Mouse (Mus musculus) CD4-positive helper T cell, adult 2 months (primary cell): ENCODE measurements around the gene Sp110.
"Not testable (repeated sequence)": the region's sequence is repeated elsewhere in the genome, so short reads cannot be mapped to it uniquely, and the experiment has no call there.

Source experiments
- DNase-seq: peaks from one replicate; pipeline ENCODE4 v3.0.0-alpha.2; 2012; ENCODE audit warnings: low read depth, missing footprints, low spot score

Gene Sp110

DNA sequence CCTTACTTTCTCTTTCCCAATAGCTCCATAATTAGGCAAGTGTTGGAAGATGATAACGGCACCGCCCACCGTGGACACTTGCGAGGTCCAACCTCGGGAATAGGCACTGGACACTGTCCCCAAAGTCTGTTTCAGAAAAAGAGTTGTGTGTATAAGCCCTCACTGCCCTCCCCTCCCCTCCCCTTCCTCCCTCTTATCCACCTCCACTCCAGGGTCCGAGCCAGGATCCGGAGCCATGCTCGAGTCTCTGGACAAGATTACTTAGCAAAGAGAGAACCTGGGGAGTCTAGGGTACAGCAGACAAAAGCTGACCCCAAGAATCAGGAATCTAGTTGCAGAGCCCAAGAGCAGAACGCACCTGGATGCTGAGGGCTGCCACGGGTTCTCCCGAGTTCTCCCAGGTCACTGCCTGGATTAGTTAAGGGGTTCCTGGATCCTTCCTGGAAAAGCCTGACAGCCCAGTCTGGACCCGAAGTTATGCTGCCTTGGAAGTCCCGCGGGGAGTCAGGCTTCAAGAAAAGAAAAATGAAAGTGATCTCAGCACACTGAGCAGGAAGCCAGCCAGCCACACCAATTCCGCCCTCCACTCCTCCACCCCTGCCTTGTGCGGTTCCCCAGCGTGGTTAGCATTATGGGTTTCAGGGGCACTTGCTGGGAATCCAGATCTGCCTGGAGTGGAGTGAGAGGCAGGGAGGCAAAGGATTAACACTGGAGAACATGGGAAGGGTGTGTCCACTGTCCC is at the start of gene Sp110:
Gene Sp110 (minus strand): TSS at position 547 of the 742 bp plus-strand sequence.
- peak; percentile 65 for DNase-seq

DNA sequence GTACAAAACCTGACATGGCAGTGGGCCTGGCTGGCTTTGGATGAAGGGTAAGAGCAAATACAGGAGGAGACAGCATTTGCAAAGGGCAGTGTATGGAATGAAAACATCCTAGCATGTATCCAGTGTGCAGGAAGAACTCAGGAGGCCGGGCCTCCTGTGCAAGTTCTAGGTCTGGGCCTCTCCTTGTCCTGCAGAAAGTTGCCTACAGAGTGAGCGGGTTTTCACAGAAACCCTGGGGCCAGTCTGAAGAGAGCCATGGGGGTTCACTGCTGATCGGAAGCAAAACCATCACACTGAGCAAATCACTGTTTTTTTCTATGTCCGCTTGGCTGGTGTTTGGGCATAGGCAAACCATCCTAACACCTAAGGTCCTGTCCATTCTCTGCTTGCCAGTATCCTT is 39.5 kb upstream of the Sp110 start:
- DNase-seq: not testable (repeated sequence)

DNA sequence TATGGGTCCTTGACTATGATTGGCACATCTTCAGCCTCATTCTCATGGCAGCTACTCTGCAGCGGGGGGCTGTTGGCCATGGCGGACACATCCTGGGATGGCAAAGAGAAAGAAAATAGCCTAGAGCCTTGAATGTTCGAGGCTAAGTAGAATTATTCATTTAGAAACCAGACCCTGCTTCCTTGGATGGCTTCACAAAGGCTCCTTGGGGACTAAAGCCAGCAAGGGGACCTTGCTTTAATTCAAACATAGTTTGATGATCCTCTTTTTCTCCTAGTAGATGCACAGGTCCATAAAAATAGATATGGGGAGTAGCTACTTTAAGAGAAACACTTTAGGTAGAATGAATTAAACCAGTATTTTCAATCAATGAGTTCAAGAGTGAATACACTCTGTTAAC is 38.3 kb upstream of the Sp110 start:
- not testable (repeated sequence) for DNase-seq

DNA sequence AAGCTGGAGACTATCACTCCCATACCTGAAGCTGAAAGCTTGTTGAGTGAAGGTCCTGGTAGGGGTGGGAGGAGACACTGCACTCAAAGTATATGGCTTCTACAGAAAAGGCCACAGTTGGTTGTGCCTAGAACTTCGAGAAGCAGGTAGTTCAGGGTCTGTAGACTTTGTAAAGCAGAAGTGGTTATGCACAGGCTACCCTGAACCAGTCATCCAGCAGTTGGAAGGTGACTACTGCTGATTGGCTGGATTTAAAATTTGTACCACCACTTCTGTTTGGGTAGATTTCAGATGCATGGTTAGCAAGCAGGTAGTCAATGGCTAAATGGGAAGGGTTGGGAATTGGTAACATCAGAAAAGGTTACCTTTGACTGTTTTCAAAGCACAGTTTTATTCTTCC is 20.1 kb upstream of the Sp110 start:
- not testable (repeated sequence) for DNase-seq

DNA sequence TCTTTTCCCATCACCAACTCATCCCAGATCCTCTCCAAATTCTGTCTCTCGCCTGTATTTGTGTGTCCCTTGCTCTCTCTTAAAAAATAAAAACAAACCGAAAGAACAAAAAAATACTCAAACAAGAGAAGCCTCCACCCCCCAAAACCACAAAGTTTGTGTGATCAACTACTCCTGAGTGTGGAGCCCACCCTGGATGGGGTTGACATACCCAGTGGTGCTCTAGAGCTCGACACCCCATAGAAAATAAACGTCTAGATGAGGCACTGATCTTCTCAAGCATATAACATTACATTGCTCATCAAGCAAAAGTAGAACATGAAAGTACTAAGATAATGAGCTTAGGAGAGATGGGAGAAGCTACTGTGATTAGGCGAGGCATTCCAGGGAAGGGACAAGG is 18.5 kb upstream of the Sp110 start:
- not testable (repeated sequence) for DNase-seq

DNA sequence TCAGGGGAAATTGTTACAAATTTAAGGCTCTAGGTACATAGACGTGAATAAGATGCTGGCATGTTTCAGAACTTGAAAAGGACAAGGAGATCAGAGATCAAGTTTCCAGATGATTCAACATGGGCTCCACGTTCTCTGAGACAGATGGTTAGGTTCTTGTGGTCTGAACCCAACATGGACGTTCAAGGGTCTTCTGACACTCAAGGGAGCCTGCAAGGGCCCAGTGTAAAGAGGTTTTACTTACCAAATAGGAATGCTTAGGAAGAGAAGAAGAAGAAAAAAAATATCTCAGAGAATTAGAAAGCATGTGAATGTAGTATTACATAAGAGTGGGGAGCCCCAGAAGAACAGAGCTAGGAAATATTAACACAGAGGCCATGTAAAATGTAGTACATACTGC is 17.2 kb upstream of the Sp110 start:
- DNase-seq: not testable (repeated sequence)

DNA sequence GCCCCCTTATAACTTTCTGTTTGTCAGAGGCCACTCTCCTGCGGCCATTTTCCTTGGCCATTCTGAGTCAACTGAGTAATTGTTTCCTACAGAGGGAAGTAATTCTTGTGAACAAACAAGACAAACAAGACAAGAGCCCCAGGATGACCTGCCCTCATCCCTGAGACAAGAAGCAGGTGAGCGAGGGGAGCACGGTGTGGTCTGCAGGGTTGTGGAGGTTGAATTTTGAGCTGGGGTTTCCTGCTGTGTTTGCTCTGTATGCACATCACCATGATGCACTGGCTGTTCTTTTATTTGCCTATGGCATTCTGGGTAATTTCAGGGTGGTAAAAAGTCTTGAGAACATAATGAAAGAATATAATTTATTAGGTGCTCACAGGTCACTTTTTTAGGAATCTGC is 16.5 kb upstream of the Sp110 start:
- DNase-seq: not testable (repeated sequence)

DNA sequence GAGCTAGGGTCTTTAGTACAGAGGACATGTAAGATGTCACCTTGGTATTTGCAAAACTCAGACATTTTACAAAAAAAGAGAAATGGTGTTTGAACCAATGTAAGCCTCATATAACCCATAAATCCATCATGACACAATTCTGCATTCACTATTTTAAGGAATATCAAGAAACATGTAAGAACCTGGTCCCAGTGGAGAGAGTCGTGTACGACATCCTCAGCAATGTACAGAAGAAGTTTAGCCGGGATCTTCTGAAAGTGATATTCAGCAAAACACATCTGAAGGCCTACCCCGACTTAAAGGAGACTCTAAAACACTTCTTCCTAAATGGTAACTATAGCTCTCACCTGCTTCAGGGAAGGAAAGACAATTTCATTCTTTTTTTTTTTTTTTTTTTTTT is 12.0 kb upstream of the Sp110 start:
- DNase-seq: not testable (repeated sequence)

DNA sequence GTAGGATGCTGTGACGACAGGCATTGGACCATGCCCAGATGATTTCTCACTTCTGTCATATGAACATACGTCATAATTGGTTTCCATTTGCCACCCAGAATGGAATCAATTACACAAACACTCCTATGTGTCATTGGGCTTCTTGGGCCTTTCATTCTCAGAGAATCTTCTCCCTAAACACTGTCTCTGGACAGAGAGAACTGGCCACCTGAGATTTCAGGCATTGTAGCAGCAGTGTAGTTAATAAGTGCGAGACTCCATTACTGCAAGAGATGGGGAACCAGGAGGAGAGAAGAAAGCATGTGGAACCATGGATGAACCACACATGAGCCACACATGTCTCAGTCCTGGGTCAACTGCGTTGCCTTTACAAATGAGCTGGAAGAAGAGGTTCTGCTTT is 9.7 kb upstream of the Sp110 start:
- DNase-seq: not testable (repeated sequence)

DNA sequence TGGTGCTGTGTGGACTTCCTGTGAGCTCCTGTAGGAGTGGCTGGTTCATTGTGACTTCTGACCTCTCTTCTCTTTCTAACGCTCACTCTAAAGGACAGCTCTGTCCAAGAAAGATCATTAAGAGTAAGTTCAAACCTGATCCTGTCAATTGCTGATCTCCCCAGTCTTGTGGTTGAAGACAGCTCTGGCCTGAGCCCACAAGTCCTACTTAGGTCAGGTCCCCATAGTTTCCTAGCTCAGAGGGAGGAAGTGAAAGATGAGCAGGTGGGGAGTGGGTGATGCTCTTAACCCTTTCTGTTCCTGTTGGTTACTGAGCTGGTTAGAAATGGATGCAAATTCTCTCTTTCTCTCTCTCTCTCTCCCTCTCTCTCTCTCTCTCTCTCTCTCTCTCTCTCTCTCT is 5.7 kb upstream of the Sp110 start:
- not testable (repeated sequence) for DNase-seq

DNA sequence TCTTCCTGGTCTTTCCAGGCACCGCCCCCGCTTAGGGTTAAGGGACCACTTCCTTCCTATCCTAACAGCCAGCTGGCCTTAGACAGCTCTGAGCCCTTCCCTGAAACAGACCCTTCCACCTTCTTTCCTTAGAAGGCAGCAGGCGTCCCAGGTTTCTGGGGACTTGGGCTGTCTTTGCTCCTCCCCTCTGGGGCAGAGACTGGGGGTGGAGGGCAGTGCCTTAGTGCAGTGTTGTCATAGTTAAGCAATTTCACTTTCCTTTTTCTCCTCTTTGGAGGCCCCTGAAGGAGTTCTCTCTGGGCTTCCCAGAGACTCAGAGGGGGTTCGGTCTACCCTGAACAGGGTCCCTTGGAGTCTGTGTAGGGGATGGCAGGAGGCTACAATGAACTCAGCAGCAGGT is 2.2 kb upstream of the Sp110 start:
- DNase-seq: peak; percentile 45

DNA sequence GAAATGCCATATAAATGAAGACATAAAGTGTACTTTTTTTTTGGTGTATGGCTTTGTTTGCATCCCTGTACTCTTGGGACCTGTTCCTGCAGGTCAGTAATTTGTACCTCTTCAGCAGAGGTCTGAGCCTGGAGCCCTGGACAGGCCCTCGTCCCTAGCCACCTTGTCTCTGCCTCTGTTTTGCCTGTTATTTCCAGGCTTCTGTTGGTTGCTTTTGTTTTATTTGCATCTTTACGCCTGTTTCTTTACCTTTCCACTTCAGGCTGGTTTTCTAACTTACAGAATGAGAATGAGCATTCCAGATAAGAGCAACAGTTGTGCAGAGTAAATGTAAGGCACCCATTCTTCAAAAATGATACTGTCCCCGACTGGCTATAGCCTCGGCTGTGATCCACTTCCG is 1.5 kb upstream of the Sp110 start, which contains the start of gene Sp140:
Gene Sp140 (plus strand): TSS at position 301 of the 400 bp plus-strand sequence.
- not testable (repeated sequence) for DNase-seq

DNA sequence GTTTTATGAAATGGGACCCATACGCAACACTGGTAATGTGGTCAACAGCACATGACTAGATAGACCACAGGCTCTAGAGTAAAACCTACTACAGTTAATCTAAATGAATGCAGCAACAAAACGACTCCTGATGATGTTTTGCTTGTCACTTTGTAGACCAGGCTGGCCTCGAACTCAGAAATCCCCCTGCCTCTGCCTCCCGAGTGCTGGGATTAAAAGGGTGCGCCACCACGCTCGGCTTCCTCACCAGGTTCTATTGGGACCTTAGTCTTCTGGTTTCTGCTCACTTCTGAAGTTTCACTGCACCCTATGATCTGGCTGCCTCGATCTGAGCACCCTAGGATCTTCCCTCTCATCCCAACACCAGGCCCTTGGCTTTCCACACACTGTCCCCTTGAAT is 6.1 kb downstream of the Sp110 start:
- DNase-seq: not testable (repeated sequence)

DNA sequence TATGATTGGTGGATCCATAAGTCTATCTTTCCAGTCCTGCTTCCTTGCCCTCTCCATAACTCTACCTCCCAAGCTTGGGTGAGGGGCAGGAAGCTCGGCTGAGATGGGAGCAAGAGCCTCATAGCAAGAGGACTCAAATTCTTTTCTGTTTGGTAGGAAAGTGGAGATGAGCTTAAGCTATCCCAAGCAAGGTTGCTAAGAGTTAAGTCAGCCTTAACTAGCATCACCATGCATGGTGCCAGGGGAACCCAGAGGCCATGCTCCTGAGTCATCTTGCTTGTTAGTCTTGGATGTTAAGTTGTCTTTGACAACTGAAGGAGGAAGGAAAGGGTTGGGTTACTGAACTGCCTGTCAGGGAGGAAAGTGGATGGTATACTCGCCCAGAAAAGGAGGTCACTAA is 9.9 kb downstream of the Sp110 start:
- DNase-seq: not testable (repeated sequence)

DNA sequence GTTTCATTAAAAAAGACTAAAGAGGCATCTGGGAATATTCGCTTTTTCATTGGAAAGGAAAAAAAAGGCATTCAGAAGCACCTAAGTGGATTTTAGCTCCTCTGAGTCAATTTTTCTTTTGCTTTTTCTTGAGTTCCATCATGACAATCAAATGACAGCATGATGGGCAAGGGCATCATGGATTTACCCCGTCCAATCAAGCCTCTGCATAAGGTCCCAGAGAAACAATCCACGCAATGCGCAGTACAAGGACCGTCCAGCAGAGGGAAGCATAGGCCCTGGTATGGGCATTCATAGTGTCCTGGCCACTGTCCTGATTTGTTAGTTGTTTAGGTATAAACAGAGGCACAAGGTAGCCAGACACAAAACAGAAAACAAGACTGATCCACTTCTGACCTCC is 17.1 kb downstream of the Sp110 start:
- DNase-seq: peak; percentile 29

DNA sequence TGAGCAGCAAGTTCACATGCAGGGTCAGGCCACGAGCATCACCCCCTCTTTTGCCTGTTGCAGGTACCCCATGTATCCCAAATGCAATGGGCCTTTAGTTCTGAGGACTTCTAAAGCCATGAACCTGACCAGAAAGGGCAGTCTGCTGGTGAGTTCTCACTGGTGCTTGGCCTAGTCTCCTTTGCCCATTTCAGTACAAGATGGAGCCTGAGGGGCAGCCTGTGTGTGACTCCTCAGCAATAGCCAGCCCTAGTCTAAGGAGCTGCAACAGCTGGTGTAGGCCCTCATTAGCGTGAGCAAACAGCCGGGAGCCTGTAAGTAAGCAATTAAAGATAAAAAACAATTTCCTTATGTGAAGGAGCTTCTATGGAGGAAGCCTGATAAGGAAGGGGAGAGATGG is 18.0 kb downstream of the Sp110 start:
- not testable (repeated sequence) for DNase-seq

DNA sequence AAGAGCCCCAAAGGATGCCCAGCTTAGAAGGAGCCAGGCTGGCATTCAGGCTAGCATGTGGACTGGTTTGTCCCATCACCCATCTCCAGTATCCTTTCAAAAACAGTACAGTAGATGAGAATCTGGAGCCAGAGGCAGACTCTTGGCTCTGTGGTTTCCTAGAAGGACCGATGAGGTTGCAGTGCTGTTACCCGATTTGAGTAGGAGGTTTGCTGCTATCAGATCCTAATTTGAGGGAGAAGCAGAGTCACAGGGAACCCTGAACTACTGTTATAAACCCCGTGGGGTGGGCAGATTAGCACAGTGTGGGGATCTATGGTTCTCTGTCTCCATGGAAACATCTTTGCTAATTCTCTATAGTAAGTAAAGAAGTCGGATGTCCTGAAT is 18.5 kb downstream of the Sp110 start:
- DNase-seq: not testable (repeated sequence)

DNA sequence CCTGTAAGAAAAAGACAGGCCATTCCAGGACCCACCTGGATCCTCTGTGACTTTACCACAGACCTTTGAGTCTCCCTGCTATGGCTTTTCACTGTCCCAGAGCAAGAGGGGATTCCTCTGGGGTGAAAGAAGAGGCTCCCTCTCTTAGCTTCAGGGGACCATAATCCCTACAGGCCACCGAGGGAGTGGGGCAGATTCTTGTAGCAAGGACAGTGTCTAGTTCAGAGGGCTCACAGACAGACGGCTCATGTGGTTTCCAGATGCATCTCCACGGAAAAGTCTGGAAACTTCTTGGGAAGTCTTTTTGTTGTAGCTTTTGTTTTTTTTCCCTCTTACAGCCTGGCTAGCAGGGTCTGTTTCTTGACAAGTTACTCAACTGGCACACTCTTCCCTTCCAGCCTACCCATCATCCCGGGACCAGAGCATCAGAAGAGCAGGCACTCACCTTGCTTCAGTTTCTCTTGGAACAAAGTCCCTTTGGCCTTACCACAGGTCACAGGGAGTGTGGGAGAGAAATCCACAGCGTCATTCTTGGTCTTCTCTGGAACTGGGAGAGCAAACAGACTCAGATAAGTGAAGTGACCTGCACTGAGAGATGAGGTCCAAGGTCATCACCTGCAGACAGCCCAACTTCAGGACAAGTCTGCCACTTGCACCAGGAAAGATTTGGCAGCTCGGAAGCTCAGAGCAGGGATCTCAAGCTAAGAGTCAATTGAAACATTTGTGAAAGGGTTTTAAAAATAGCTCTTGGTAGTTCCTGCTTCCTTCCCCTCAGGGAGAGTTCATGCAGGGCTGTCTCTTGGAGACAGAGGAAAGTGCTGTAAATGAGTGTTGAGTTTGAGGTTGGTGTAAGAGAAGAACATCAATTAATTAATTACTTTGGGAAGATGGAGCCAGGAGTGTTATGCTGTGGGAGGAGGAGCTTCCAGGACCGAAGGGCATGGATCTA is 19.1 kb downstream of the Sp110 start:
- DNase-seq: not testable (repeated sequence)

DNA sequence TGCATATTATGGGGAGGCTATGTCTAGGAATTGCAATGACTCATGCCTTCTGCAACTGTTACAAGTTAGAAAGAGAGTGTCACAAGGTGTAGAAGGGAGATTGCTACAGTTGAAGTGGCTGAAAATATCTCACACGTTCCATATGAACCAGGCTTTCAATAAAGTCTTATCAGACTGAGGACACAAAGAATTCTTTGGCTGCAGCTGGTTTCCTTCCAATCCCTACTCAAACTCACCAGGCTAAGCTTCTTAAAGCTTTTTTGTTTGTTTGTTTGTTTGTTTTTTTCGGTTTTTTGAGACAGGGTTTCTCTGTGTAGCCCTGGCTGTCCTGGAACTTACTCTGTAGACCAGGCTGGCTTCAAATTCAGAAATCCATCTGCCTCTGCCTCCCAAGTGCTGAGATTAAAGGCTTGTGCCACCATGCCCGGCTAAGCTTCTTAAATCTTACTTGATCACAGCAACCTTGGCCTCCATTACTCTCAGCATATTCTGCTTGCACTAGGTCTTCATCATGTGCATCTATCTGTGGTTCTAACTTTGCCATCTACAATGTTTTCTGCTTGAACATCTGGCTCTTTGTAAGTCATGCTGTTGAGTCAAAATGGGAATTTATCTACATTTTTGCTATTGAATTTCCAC is 20.1 kb downstream of the Sp110 start:
- DNase-seq: not testable (repeated sequence)

DNA sequence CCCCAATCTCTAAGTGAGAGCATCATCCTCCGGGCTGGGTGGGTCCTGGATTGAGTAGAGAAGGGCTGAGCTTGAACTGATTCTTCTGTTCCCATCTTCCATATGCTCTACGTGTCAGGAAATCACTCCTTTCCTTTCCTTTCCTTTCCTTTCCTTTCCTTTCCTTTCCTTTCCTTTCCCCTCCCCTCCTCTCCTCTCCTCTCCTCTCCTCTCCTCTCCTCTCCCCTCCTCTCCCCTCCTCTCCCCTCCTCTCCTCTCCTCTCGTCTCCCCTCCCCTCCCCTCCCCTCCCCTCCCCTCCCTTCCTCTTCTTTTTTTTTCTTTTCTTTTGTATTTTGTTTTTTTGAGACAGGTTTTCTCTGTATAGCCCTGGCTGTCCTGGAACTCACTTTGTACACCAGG is 23.2 kb downstream of the Sp110 start, which contains the start of gene G530012D18Rik:
Gene G530012D18Rik (plus strand): TSS at position 301 of the 400 bp plus-strand sequence.
- not testable (repeated sequence) for DNase-seq

DNA sequence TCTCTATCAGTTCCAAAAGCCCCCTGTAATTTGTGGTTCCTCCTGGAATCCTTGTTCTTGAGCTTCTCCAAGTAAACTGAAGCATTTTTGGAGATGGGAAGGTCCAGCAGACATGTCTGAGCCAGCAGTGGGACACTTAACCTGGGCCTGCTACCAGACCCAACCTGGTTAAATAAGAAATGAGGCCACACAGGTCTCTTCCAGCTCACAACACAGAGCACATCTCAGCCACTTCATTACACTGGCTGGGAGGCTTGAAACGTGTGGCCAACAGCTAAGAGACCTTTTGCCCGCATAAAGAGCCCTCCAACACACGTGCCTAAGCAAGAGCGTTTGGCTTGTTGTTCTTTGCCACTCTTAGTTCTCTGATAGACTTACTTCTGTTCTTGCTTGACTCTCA is 25.1 kb downstream of the Sp110 start:
- not testable (repeated sequence) for DNase-seq

DNA sequence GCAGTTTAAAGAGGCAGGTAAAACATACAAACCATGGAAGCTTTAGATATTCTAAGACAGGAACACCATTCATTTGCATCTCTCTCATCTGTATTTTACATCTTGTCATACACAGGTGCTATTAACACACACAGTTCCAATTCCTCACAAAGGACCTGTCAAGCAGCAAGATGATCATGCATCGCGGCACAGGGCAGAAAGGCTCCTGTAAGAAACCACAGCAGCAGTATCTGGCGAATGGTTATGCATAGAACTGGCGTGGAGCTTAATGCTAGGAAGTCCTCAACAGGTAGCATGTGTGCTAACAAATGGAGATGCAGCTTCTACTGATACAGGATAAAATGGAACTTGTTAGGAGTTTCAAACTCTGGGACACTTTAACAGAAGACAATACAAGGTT is 43.4 kb downstream of the Sp110 start:
- not testable (repeated sequence) for DNase-seq
